Mouse (Mus musculus): ENCODE measurements at regions not wholly inside any gene's neighbourhood (a gene's known extent, or its start where the extent isn't known, plus 50 kb on each side); places are given as distances from the start of the nearest gene placed in this dataset.
A peak's percentile ranks its signal among the peaks of the same experiment; 100 is the strongest.

GRCm38 (mm10) chr3:144137483-144137882, 67.5 kb downstream of the Lmo4 start:
- DNase-seq: no peak

DNA sequence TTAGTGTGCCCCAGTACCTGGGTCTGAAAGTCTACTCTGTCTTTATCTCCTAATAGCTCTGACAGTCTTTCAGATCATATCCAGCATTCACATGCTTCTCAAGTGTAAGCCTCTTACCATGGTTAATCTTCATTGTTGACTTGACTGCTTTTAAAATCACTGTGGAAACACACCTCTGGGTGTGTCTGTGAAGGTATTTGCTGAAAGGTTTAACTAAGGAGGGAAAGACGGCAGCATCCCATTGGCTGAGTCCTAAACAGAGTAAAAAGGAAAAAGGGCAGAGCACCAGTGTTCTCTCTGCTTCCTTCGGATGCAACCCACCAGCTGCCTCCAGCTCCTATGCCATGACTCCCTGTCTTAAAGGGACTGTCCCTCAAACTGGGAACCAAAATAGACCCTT, 68.6 kb downstream of the Lmo4 start:
- DNase-seq: no peak

DNA sequence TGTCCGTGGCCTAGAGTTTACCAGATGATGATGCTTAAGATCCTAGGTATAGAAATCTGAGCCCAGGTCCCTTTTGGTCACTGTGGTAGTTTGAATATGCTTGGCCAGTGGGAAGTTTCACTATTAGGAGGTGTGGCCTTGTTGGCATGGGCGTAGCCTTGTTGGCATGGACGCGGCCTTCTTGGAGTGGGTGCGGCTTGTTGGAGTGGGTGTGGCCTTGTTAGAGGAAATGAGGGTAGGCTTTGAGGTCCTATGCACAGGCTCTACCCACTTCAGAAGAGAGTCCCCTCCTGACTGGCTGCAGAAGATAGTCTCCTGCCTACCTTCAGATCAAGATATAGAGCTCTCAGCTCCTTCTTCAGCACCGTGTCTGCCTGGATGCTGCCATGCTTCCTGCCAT, 69.4 kb downstream of the Lmo4 start:
- no peak for DNase-seq

DNA sequence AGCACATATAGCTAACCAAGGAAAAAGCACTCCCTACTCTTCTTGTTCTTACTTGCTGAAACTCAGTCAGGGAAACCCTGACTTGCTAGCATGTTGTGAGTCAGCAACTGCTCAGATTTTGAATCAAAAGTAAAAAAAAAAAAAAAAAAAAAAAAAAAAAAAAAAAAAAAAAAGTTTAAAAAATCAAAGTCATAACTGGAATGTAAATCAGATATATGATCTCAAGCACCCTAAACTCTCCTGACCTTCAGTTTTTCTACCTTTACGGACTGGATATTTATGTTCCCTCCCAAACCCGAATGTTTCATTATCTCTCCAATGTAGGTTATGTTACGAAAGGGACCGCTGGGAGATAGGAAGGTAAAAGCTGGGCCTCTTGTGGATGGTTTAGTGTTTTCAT, 77.0 kb downstream of the Lmo4 start:
- DNase-seq: no peak

DNA sequence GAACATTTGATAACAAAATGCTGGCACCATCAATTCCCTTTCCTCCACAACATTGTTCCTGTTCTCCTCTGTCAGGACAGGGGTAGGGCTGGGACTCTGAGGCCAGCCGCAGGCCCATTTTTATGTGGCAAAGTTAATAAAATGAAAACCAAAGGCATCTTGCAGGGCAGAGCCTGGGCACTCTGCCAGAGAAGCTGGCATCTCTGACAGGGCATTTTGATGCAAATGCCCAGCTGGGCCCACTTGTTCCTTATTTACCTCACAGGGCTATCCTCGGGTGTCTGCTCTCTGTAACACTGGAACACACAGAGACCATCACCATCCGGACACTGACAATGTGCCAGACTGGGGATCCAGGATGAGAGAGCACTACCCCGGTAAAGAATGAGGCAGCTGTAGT, 80.7 kb downstream of the Lmo4 start:
- no peak for DNase-seq

DNA sequence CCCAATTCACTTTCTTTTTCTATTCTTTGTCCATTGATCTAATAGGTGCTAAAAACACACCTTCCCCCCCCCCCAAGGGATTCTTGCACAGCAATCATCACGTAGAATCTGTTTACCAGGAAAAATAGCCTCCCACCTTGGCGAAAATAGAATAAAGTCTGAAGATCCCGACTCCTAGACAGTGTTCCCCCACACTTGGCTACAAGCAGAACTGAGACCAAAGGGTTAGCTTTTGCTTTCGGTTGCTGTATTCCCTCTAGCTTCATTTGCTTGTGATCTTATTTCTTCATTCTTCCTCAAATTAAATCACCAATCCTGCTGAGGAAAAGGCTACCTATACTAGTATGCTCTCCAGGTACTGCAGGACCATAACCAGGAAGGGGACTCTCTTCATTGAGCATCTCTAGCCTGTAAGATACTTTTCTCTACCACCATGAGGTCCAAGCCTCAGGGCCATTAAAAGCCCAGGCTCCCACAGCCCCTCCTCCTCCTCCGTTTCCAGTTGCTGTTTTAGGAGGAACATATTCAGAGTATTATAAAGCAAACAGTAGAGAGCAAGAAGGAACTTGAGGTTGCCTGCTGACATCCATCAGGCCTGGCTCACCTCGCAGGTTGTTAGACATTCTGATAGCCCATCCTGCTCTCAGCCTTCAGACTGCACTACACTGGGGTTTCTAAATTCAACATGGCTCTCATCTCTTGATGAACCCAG, 81.5 kb downstream of the Lmo4 start:
- DNase-seq: no peak

DNA sequence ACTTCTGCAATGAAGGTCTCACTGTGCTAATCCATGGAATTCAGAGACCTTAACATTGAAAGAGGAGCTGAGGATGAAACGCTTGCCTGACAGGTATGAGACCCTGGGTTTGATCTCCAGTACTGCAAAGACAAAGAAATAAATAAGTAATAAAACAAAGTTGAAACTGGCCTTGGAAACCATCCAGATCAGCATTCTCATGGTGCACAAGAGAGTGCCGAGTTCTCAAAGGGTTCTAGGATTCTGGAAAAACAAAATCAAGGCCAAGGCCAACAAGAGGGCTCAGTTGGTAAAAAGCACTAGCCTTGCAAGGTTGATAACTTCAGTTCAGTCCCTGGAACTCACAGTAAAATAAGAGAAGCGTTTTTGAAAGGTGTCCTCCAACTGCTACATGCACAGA, 85.9 kb downstream of the Lmo4 start:
- no peak for DNase-seq

DNA sequence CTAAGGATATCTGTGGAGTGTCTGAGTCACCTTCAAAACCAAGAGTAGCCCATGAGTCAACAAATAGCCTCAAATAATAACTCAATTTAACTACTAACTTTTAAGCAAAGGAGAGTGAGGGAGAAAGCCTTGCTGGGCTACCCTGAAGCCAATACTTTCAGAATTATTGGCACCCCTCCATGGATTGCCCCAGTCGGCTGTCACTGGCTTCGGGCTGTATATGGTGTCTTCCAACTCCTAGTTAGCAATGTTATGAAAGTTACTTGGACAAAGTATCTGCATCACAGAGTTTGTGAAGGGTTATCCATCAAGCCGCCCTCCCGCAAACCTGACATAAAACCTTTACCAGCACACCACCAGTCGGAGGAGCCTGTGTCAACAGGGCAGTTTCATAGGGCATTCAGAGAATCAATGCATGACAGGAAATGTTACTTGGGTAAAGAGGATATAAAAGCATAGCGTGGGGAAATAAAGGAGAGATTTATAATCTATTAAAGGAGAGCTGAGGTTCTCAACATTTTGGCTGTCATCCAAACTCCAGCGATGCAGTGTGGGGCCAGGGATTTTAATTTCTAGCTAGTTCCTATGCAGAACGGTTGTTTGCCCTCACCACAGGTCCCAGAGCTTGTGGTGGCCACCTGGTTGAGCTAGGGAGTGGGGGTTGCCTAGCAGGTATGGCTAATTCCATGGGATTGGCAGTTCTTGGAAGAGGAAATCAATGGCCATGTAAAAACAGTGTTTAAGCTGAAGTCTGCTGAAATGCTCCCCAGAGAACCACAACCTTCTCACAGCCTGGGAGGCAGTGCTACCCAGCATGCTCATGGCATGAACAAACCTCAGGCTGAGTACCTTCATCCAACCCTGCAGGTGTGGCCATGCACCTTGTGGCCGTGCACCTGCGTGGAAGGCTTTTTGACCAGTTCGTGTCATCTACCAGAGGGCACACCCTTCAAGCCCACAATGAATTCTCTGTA, 91.1 kb downstream of the Lmo4 start:
- no peak for DNase-seq

- no peak for DNase-seq
Observed at GRCm38 (mm10) chr3:144110331-144111080, 94.5 kb downstream of the Lmo4 start.

DNA sequence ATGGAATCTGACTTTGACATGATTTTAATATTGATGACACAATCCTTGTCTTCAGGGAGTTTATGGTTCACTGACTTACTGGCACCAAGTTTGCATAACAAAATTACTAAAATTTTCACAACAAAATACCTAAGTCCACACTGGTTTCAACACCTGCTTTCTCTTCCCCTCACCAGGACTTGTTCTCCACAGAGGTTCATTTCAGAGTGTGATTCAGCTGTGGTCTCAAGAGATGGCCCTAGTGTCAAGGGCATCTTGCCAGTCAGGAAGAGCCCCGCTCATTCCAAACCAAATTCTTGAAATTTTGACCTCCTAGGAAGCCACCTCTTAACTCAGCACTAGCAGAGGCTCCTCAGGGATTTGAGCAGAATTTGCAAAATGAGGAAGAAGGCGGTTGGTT, 95.3 kb downstream of the Lmo4 start:
- DNase-seq: no peak

DNA sequence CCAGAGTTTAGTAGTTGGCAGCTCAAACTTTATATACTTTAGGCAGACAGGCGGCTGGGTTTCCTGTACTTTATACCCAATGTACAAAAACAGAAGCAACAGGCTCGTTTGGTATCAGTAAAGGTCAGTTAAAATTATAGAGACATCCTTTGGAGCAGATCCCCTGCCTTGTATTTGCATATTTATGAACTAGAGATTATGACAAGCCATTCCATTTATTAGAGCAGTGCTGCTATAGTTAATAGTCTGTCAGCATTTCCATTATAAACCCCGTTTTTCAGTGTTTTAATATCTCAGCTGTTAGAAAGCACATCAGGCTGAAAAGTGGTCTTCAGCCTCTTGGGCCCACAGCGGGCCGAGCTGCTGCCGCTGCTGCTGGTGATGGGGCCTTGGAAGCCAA, 96.7 kb downstream of the Lmo4 start:
- DNase-seq: no peak

DNA sequence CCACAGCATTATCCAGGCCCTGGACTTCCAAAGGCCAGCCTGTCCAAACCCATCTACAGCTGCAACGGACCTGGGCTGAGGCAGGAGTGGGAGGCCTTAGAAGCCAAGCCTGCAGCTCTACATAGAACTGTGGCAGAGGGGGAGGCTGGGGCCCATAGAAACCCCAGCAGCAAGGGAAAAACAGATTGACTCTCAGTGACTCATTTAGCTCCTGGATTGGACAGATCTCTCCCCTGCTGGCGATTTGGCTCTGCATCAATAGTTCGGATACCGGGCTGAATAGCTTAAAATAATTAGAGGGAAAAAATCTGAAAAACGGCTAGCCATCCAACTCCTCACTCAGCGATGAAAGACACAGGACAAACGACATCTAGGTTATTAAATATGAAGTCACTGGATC, 97.4 kb downstream of the Lmo4 start:
- peak; percentile 46 for DNase-seq

- DNase-seq: no peak
Observed at GRCm38 (mm10) chr3:144104366-144104765, 100.7 kb downstream of the Lmo4 start.

GRCm38 (mm10) chr3:144099444-144099843, 105.6 kb downstream of the Lmo4 start:
- DNase-seq: no peak

- DNase-seq: no peak
Observed at GRCm38 (mm10) chr3:144098762-144099161, 106.3 kb downstream of the Lmo4 start.

DNA sequence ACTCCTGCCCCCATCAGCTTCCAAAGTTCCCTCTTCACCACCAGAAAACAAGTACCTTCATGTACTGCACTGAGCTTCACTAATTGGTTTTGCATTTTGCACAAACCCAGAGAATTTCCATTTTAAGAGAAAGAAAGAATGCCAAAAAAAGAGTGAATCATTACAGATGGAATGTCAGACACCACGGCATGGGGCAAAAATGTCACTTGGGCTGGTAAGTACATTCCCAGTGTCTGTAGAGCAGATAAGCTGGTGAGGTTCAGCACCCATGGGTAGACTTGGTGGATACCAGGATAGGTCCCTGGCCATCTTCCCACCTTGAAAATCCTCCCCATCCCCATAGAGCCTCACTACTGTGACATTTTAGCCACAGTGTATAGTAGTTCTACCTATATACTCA, 113.8 kb downstream of the Lmo4 start:
- no peak for DNase-seq

DNA sequence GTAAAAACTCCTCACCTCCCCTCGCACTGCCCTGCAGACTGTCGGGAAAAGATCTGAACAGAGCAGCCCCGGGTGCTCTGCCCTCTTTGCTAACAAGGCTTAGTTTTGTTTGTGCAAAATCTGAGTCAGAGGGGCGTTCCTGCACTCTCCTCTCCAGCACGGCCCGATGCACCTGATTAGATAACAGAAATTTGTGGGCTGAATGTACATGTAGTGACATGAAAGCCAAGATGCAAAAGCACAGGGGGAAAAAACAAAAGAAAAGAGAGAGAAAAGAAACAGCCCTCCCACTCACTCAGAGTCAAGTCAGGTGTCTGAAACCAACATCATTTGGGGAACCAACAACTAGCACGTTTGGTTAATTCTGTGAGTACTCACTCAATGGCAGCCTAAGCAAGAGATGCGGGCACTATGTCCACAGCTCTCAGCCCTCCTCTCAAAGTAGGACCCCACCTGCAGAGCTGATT, 115.2 kb downstream of the Lmo4 start:
- no peak for DNase-seq

DNA sequence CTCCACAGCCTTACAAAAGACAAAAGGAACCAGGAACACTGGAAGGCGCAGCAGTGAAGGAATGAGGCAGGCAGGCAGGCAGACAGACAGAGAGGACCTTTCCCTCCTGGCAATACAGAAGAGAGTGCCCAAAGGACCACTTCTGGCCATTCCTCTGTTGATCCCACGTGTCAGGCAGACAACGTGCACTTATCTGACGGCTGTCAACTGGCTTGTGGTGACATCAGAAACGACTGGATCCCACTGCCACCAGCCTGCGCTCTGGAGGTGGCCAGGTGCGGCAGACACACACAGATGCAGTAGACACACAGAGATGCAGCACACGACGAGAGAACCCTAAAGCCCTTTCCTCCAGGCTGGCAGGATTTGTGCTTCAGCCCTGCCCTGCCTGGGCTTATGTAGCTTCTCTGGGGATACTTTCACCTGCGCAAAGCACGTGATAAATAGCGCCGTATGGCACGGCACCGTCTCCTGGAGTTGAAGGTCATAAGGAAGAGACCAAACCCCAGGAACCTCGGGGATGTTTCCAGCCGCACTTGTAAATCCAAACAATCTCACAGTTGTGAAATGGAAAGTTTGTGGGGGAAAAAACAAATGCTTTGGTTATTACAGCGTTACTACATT, 116.6 kb downstream of the Lmo4 start:
- DNase-seq: no peak

DNA sequence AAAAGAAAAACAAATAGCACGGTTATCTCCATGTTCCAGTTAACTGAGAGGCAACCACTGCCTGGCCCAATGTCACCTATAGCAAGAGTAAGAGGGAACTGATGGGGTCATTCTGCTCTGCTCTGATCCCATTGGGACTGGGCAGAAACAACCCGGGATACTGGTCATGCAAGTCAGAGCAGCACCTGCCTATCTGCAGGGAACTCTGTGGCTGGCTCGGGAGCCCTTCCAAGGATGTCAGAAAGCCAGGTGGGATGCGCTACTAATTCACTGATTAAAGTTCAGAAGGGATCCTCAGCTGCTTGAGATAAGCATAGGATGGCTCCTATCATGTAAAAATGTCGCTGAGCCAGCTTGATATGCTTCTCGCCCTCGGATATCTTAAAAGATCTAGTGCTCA, 117.2 kb downstream of the Lmo4 start:
- DNase-seq: no peak

DNA sequence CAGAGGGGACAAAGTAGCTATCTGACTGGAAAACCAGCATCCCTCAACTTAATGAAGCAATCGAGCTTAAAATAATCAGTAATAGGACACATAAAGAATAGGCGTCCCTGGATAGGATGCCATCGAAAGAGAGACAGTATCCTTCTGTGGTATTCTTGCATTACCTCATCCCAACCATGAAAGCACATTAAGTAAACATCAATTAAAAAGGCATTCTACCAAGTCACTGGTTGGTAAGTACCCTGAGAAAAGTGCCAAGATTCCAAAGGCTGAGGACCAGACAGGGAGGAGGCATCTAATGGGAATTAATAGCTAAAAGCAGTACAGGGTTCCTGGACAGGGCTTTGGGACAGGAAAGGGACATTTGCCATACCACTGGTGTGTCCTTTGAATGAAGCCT, 118.8 kb downstream of the Lmo4 start:
- no peak for DNase-seq

DNA sequence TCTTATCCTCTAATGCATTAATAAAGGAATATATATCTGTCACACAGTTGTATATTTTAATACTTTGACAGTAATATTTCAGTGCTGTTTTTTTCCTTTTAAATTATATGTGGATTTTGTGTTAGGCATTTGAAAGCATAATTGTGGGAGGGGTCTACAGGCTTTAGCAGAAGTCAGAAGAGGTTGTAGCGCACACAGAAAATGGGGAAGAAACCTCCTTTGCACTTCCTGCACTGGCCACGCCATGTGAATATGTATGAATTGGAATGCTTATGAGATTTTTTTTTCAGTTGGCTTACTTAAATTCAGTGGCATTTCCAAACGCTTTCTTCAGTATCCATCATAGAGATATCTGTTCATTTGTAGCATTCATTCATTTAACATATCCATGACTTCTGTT, 125.1 kb downstream of the Lmo4 start:
- no peak for DNase-seq

- DNase-seq: no peak
Observed at GRCm38 (mm10) chr3:144078198-144078935, 126.7 kb downstream of the Lmo4 start.

All from right cerebral cortex, postnatal 25 days (tissue).